Mouse (Mus musculus) stomach, embryonic 15.5 days (tissue): Measurements from ENCODE around the gene Fbxo10. TPM values are rescaled to one million over a fixed set of nuclear protein-coding genes. Genes with fewer than 3 reads are reported as not detected.

Source experiments
- ATAC-seq: fragments of 200-750 bp; cut with Nextera tagmentation; 2 replicates; pipeline ENCODE4 v1.8.0; 2017; ENCODE audit warnings: low read depth, moderate number of reproducible peaks, moderate TSS enrichment; ENCODE audit not compliant: insufficient read depth, low FRiP score
- H3K27ac ChIP-seq: fragments of 300-500 bp; sonication (generic); 2 replicates; pipeline ENCODE4 v1.5.1; 2015; ENCODE audit warnings: mild to moderate bottlenecking, inconsistent platforms
- H3K27me3 ChIP-seq: fragments of 300-500 bp; sonication (generic); replicated peaks from 2 replicates; pipeline ENCODE4 v1.6.1; 2015; ENCODE audit warnings: inconsistent platforms
- H3K36me3 ChIP-seq: fragments of 300-500 bp; sonication (generic); 2 replicates; pipeline ENCODE4 v1.6.1; 2015; ENCODE audit warnings: inconsistent platforms
- H3K4me1 ChIP-seq: fragments of 300-500 bp; sonication (generic); 2 replicates; pipeline ENCODE4 v1.6.1; 2015; ENCODE audit warnings: inconsistent platforms
- H3K4me2 ChIP-seq: fragments of 300-500 bp; sonication (generic); 2 replicates; pipeline ENCODE4 v1.6.1; 2015; ENCODE audit warnings: mild to moderate bottlenecking, inconsistent platforms
- H3K4me3 ChIP-seq: fragments of 300-500 bp; sonication (generic); replicated peaks from 2 replicates; pipeline ENCODE4 v1.5.1; 2015; ENCODE audit warnings: inconsistent platforms
- H3K9ac ChIP-seq: fragments of 300-500 bp; sonication (generic); 2 replicates; pipeline ENCODE4 v1.6.1; 2015; ENCODE audit warnings: inconsistent platforms
- H3K9me3 ChIP-seq: fragments of 300-500 bp; sonication (generic); 2 replicates; pipeline ENCODE4 v1.6.1; 2016; ENCODE audit warnings: inconsistent platforms
- WGBS: fragments of 180-500 bp; shearing (Covaris S2); methylation state at CpG from one replicate; pipeline ENCODE4 v1.1.7; 2015; 5-methylcytosine and 5-hydroxymethylcytosine counted together
- polyA plus RNA-seq: library from polyadenylated mRNA; unstranded; fragments of >200 nt; fragmentation: Nextera tagmentation; extraction: Ambion mirVana; gene quantifications from 2 replicates; pipeline ENCODE4 v1.2.1, GENCODE M21; 2015

Gene Fbxo10
- 10.9 and 12.5 TPM in 2 replicates for polyA plus RNA-seq

DNA sequence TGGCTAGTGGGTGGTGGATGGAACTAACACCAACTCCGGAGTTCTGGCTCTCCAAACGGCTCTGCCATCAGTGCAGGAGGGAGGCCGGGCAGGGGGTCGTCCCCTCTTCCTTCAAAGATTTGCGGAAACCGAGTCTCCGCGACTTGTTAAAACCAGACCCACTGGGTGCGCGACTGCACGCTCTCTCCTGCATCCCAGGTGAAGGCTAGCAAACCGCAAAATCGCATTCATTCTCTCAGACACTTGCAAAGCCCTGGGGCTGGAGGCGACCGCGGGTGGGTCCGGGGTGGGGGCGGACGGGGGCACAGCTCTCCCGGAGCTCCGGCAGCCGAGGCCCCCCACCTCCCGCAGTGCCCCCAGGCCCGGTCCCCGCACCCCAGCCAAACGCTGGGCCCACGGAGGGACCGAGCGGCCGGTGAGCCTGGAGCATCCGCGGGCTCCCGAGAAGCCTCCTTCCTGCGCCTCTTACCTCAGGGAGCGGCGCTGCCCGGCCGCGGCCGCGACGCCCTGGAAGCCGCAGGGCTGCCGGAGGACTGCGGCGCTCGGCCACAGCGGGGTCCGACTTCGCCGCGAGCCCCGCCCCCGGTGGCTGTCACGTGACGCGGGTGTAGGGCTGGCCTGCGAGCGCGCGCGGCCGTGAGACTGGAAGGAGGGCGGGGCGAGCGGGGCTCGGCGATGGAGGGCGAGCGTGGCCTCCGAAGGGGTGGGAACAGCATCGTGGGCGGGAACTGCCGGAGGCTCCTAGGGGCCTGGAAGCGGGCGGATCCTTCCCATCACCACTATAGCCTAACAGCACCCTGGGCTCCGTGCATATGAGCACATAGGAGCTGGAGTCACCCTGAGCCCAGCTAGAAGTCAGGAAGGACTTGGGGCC is at the start of gene Fbxo10:
Gene Fbxo10, minus strand, starts transcription at position 584 of the 874 bp plus-strand sequence.
- H3K9ac ChIP-seq = peak within 1 kb of the TSS; percentile 80
- H3K36me3 ChIP-seq = no peaks in the 10 kb centered on the region
- H3K9me3 ChIP-seq = no peaks in the 10 kb centered on the region
- under 1% methylated on average over 64 of the region's 77 CpGs for WGBS
- peak within 1 kb of the TSS; percentile 85 for H3K4me2 ChIP-seq
- peak; percentile 94 for ATAC-seq
- H3K4me1 ChIP-seq = peaks cover 4% of the 10 kb centered on the region; the same call in 1 of the 2 replicates
- H3K4me3 ChIP-seq = peak within 1 kb of the TSS; percentile 85
- H3K27ac ChIP-seq = peak within 1 kb of the TSS; percentile 78
- no peaks in the 10 kb centered on the region for H3K27me3 ChIP-seq

DNA sequence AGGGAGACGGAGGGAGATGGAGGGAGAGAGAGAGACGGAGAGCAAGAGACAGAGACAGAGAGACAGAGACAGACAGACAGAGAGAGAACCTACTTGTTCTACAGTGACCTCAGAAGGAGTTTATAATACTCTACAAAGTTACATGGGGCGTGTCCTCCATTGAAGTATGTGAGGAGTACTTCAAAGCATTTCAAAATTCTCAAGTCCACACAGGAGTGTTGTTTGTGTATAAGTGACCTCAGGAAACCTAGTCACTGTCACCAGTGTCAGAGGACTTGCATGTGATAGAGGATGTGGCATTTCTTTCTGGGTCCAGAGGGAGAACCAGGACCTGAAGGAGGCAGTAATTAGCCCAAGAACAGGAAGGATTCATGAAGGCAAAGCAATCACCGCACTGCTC is 46.6 kb upstream of the Fbxo10 start:
- H3K4me2 ChIP-seq = no peak overlapping the region
- ATAC-seq = no peak
- H3K27ac ChIP-seq = no peak overlapping the region
- no peaks in the 10 kb centered on the region for H3K4me1 ChIP-seq
- H3K36me3 ChIP-seq = no peaks in the 10 kb centered on the region
- 63% methylated on average over 4 of the region's 4 CpGs for WGBS
- no peaks in the 10 kb centered on the region for H3K9me3 ChIP-seq
- H3K4me3 ChIP-seq = no peak overlapping the region
- no peaks in the 10 kb centered on the region for H3K27me3 ChIP-seq
- no peak overlapping the region for H3K9ac ChIP-seq

DNA sequence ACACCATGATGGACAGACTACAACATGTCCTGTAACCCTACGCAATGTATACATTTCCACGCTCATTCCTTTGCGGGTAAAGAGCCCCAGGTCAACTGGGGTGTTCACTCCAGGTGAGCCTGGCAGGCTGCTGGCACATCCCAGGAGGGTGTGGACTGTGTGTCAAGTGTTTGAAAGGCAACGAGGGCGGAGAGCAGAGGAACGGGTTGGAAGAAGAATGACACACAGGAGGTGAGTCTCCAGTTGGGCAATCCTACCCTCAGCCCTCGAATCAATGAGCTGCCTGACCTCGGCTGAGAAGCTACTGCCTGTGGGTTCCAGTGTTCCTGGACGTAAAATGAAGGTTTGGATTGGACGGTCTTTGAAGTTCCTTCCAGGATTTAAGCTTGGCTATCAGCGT is 36.9 kb upstream of the Fbxo10 start:
- 78% methylated on average over 11 of the region's 11 CpGs for WGBS
- no peak for ATAC-seq
- Histone ChIP-seq H3K36me3 (no peaks in the 10 kb centered on the region), H3K4me1 (no peaks in the 10 kb centered on the region), H3K9me3 (no peaks in the 10 kb centered on the region), H3K27me3 (no peaks in the 10 kb centered on the region), H3K9ac (no peak overlapping the region), H3K4me3 (no peak overlapping the region), H3K4me2 (no peak overlapping the region), H3K27ac (no peak overlapping the region)

DNA sequence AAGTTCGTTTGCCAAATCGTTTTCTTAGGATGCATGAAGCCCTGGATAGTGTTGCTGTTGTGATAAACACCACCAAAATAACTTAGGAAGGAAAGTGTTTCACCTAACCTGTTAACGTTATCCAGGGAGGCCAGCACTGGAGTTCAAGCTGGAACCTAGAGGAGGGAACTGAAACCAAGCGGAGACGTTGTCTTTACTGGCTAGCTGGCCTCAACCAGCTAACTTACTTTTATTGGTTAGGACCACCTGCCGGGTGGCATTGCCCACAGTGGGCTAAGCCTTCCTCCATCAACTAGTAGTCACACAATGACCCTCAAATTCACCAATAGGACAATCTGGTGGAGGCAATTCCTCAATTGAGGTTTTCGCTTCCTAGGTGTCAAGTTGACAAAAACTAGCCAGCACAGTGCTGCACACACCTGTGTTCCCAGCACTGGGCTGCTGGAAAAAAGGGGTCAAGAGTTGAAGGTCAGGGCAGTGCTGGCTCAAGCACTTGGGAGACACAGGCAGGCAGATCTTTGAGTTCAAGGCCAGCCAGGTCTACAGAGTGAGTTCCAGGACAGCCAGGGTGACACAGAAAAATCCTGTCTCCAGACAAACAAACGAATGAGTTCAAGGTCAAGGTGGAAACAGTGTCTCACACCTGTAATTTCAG is 24.2 kb upstream of the Fbxo10 start:
- Histone ChIP-seq H3K4me3 (peak overlapping the region; percentile 97; the same call in 1 of the 2 replicates), H3K9ac (no peak overlapping the region)
- WGBS = 65% methylated on average over 8 of the region's 8 CpGs

DNA sequence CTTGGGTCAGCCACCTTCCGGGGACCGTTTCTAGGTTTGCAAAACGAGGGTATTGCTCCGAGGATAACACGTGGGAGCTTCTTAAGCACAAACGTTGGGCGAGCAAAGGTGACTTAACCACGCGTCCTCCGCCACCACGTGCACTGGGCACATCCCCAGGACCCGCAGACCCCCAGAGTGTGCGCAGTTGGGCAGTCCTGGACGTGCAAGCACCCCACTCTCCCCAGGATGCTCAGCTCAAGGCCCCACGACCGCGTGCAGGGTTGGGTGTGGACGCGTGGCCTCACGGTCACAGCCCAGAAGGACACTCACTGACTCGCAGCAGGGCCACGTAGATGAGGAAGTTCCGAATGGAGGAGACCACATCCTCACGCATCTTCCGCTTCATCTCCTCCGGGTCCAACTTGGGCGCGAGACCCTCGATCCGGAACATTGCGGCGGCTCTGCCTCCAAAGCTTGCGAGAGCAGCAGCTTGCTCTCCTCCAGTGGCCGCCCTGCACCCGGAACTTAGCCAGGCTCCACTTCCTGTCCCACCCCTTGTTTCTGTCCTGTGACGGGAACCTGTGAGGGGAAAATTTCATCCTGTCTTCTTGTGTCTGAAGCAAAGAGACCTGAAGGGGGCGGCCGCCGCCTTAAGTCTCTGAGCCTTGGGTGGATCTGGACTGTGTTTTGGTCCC is 23.3 kb upstream of the Fbxo10 start, which contains the start of gene Tomm5:
Gene Tomm5, minus strand, starts transcription at position 514 of the 677 bp plus-strand sequence.
- peak; percentile 95 for ATAC-seq
- Histone ChIP-seq H3K9ac (peak within 1 kb of the TSS; percentile 91), H3K9me3 (no peaks in the 10 kb centered on the region), H3K36me3 (no peaks in the 10 kb centered on the region), H3K4me3 (peak within 1 kb of the TSS; percentile 97), H3K27me3 (no peaks in the 10 kb centered on the region), H3K4me2 (peak within 1 kb of the TSS; percentile 66), H3K27ac (peak within 1 kb of the TSS; percentile 57), H3K4me1 (peaks cover 9% of the 10 kb centered on the region)
- WGBS = 0% methylated on average over 39 of the region's 39 CpGs

More for the DNA sequence above, 24.2 kb upstream of the Fbxo10 start:
- H3K4me1 ChIP-seq = peaks cover 9% of the 10 kb centered on the region
- H3K27me3 ChIP-seq = no peaks in the 10 kb centered on the region
- no peaks in the 10 kb centered on the region for H3K9me3 ChIP-seq
- H3K27ac ChIP-seq = no peak overlapping the region
- ATAC-seq = no peak
- H3K36me3 ChIP-seq = no peaks in the 10 kb centered on the region
- H3K4me2 ChIP-seq = peak overlapping the region; percentile 66

DNA sequence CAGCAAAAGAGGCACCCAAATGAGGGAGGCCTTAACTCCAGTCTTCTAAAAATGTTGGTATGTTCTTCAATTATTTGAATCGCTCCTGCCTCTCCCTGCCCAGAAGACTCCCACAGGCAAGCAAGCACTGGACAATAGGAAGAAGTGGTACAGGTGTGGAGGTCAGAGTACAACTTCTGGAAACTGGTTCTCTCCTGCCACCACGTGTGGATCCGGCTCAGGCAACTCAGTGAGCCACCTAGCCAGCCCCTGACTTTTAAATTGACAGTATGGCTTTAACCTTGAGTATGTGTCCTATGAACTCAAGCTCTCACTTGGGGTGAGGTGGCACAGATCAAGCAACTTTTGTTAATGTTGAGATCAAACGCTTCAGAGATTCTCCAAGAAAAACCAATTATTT is 22.7 kb upstream of the Fbxo10 start:
- WGBS = 10% methylated on average over 4 of the region's 4 CpGs
- no peak overlapping the region for H3K27ac ChIP-seq
- H3K4me3 ChIP-seq = peak overlapping the region; percentile 97
- H3K9ac ChIP-seq = peak overlapping the region; percentile 91
- H3K36me3 ChIP-seq = no peaks in the 10 kb centered on the region
- H3K27me3 ChIP-seq = no peaks in the 10 kb centered on the region
- no peaks in the 10 kb centered on the region for H3K9me3 ChIP-seq
- H3K4me1 ChIP-seq = peaks cover 9% of the 10 kb centered on the region
- peak overlapping the region; percentile 66 for H3K4me2 ChIP-seq
- ATAC-seq = no peak

DNA sequence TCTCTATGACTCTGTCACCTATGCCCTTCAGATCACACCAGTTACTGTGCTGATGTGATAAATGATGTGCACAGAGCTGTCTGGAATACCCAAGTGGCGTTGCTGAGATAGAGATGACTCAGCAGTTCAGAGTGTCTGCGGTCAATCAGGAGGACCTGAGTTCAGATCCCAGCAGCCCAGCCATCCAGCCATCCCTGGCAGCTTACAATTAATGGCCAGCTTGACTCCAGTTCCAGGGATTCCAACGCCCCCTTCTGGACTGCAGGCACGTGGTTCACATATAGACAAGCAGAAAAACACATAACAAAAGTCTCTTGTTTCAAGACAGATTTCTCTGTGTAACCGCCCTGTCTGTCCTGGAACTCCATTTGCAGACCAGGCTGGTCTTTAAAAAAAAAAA is 22.0 kb upstream of the Fbxo10 start:
- Histone ChIP-seq H3K4me1 (peaks cover 9% of the 10 kb centered on the region), H3K27ac (no peak overlapping the region), H3K36me3 (no peaks in the 10 kb centered on the region), H3K27me3 (no peaks in the 10 kb centered on the region), H3K4me3 (no peak overlapping the region), H3K4me2 (peak overlapping the region; percentile 66), H3K9me3 (no peaks in the 10 kb centered on the region), H3K9ac (no peak overlapping the region)
- 66% methylated on average over 5 of the region's 5 CpGs for WGBS
- ATAC-seq = no peak

GRCm38 (mm10) chr4:45097198-45097872 is 12.9 kb upstream of the Fbxo10 start:
- no peak for ATAC-seq
- H3K9me3 ChIP-seq = no peaks in the 10 kb centered on the region
- H3K27ac ChIP-seq = no peak overlapping the region
- WGBS = 25% methylated on average over 7 of the region's 7 CpGs
- no peaks in the 10 kb centered on the region for H3K27me3 ChIP-seq
- H3K9ac ChIP-seq = no peak overlapping the region
- H3K36me3 ChIP-seq = no peaks in the 10 kb centered on the region
- no peak overlapping the region for H3K4me2 ChIP-seq
- H3K4me1 ChIP-seq = no peaks in the 10 kb centered on the region
- no peak overlapping the region for H3K4me3 ChIP-seq

DNA sequence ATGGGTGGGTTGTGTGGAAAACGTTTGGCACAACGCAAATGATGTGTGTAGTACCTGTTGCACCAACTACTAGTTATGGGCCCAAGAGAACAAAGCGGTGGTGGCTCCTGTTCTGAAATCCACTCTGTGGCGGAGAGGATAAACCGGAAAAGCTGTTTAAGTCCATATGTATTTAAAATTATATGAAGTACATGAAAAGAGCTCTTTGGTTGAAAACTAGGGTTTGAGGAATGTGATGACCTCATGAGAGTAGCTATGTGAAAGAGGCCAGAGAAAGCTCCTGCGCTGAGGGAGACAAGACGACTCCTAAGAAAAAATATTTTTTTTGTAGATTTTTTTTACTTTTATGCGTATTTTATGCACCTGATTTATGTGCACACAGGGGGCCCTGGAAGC is 489 bp upstream of the Fbxo10 start:
- Histone ChIP-seq H3K4me1 (peaks cover 4% of the 10 kb centered on the region; the same call in 1 of the 2 replicates), H3K4me3 (peak overlapping the region; percentile 85), H3K4me2 (peak overlapping the region; percentile 85), H3K27me3 (no peaks in the 10 kb centered on the region), H3K9ac (no peak overlapping the region), H3K27ac (peak overlapping the region; percentile 78), H3K9me3 (no peaks in the 10 kb centered on the region), H3K36me3 (no peaks in the 10 kb centered on the region)
- WGBS = 29% methylated on average over 8 of the region's 8 CpGs
- ATAC-seq = no peak

- Histone ChIP-seq H3K27ac (no peak overlapping the region), H3K27me3 (no peaks in the 10 kb centered on the region), H3K4me3 (peak overlapping the region; percentile 85), H3K4me1 (peaks cover 4% of the 10 kb centered on the region; the same call in 1 of the 2 replicates), H3K4me2 (peak overlapping the region; percentile 85), H3K9ac (no peak overlapping the region; the same call in 1 of the 2 replicates), H3K36me3 (no peaks in the 10 kb centered on the region), H3K9me3 (no peaks in the 10 kb centered on the region)
- no peak for ATAC-seq
- 3% methylated on average over 8 of the region's 8 CpGs for WGBS
These were observed 917 bp downstream of the Fbxo10 start for GRCm38 (mm10) chr4:45083487-45083886.

GRCm38 (mm10) chr4:45082951-45083350 is 1.5 kb downstream of the Fbxo10 start:
- H3K4me1 ChIP-seq = peaks cover 4% of the 10 kb centered on the region; the same call in 1 of the 2 replicates
- 68% methylated on average over 9 of the region's 9 CpGs for WGBS
- ATAC-seq = no peak
- H3K9ac ChIP-seq = no peak overlapping the region
- no peaks in the 10 kb centered on the region for H3K9me3 ChIP-seq
- H3K4me3 ChIP-seq = no peak overlapping the region
- H3K4me2 ChIP-seq = peak overlapping the region; percentile 85
- H3K27me3 ChIP-seq = no peaks in the 10 kb centered on the region
- no peak overlapping the region for H3K27ac ChIP-seq
- H3K36me3 ChIP-seq = no peaks in the 10 kb centered on the region
